Mouse (Mus musculus) thymus, adult 2 months (tissue): ENCODE results near the gene Atl1.

ENCODE experiments used
- CTCF ChIP-seq: fragments of 200-500 bp; IDR thresholded peaks from 2 replicates; pipeline ENCODE4 v1.5.1; 2012; ENCODE audit warnings: mild to moderate bottlenecking, control low read depth, low read length, moderate library complexity, borderline replicate concordance; ENCODE audit not compliant: control insufficient read depth, poor library complexity, insufficient read depth; ENCODE audit errors: extremely low read depth
- POLR2A ChIP-seq: fragments of 200-500 bp; IDR thresholded peaks from 2 replicates; pipeline ENCODE4 v1.6.1; 2012; ENCODE audit warnings: mild to moderate bottlenecking, low read length, control low read depth, moderate library complexity; ENCODE audit not compliant: control insufficient read depth, poor library complexity, insufficient read depth; ENCODE audit errors: extremely low read depth

DNA sequence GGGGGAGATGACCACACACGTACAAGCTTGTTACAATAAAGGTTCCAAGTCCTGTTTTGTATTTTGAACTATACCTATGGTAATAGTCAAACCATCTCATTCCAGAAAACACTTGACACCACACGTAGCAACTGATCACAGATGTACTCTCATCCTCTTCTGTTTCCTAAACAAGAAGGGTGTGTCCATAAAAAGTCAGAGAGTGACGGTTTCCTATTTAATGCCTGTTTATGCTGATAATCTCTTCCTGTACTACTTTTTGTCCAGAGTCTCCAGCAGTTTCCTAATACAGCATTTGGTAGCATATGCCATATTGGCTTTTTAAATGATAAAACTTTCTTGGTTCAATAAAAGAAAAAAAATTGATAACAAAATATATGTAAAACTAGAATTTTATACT, 73.2 kb downstream of the Atl1 start:
- TF ChIP-seq POLR2A (no peak), CTCF (no peak)
